Mouse (Mus musculus) megakaryocyte progenitor cell, adult 5-6 weeks (primary cell): ENCODE data around the gene Cacna2d1. TPM values are rescaled to one million over a fixed set of nuclear protein-coding genes. Genes with fewer than 3 reads are reported as not detected.

Experiments
- ATAC-seq: replicated peaks from 2 replicates; pipeline ENCODE4 v1.8.0; 2016; ENCODE audit warnings: mild to moderate bottlenecking, moderate TSS enrichment, inconsistent platforms; ENCODE audit not compliant: poor library complexity
- total RNA-seq, 2 experiments: library from RNA; stranded (forward) in 1 of 2; stranded (reverse) in 1 of 2; fragments of 157-497, 149-512 nt in 1 of 2; fragments of 200-1000 nt in 1 of 2; gene quantifications; 2 replicates each; pipeline versions ENCODE4 v1.2.3 to v1.2.4; 2015 to 2017

Gene Cacna2d1
- total RNA-seq, 2 experiments from 2014 or later: not detected

DNA sequence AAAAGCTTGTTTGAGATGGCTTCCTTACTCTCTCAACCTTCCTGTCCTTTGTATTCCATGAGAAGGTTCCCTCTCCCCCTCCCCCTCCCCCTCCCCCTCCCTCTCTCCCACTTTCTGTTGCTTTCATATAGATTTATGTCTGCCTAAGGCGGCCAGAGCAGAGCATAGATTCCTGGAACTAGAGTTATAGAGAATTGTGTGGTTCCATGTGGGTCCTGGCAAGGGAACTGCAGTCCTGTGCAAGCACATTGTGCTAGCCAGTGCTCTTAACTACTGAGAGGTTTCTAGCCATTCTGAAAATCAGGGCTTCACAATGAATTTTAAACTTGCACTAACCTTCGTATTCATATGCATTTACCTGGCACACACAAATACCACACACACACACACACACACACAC lies 202.3 kb downstream of the Cacna2d1 start:
- ATAC-seq: no peak

DNA sequence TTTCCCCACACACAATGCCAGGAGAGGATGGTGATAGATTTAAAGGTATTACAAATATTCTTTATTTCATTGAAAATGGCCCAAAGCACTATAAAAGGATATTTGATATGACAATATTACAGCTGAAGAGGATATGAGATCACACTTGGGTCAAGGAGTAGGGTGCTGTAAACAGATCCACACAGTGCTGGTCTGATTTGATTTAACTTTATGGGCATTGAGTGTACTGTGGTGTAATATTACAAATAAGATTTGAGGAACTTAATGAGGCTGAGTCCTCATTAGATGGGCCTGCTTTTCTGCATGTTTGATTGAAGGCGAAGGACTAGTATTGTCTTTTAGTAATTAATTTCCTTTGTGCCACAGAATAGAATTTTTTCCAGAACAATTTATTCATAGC lies 212.1 kb downstream of the Cacna2d1 start:
- no peak for ATAC-seq

DNA sequence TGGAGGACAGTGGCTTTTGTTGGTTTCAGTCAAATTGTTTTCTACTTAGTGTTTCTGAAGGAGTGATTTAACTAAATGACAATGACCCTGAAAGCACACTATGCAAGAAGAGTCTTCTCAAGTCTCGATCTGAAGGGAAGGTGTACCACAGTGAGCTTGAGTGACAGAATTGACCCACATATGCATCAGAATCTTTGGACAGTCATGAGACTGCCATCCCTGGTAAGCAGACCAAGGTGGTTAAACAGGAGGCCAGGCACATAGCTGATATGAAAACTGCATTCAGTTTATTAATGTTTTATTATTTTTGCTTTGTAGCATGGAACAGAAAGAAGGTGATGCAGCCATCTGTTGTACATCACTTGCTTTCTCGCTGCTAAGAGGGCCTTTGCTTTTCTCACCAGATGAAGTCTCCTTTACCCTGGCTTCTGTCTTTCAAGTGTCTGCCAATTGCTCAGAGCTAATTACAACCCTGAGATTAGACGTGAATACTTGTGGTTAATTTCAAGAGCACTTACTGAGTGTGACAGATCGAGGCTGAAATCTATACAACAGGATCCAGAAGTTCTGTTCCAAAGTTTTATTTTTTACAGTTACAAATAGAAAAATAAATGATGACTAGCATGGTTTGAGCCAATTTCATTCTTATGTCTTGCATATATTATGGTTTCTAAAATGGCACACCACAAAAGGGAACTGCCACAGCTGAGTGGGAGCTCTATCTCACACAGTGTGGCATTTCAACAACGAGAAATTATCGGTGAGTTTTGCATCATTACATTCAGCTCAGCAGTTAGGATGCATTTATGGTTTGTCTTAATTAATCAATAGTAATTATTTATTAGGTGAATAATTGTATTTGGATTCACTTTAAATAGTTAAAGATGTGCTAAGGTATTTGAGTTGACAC lies 221.1 kb downstream of the Cacna2d1 start:
- ATAC-seq: no peak

DNA sequence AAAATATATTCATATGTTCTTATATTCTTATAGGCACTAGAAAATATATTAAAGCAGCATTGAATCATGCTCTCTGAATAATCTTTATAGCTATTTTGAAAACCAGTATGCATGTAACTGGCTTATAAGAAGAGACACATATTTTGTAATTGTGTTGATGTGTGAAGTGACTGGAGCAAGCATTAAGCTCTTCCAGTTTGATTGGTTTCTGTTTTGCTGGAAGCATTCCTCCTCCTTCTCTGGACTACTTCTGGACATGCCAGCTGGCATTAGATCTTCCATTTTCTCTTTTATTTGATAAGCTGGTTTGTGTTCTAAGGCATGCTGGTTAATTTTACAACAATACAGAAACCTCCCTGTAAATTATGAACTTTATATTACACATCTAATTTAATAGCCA lies 228.8 kb downstream of the Cacna2d1 start:
- no peak for ATAC-seq

DNA sequence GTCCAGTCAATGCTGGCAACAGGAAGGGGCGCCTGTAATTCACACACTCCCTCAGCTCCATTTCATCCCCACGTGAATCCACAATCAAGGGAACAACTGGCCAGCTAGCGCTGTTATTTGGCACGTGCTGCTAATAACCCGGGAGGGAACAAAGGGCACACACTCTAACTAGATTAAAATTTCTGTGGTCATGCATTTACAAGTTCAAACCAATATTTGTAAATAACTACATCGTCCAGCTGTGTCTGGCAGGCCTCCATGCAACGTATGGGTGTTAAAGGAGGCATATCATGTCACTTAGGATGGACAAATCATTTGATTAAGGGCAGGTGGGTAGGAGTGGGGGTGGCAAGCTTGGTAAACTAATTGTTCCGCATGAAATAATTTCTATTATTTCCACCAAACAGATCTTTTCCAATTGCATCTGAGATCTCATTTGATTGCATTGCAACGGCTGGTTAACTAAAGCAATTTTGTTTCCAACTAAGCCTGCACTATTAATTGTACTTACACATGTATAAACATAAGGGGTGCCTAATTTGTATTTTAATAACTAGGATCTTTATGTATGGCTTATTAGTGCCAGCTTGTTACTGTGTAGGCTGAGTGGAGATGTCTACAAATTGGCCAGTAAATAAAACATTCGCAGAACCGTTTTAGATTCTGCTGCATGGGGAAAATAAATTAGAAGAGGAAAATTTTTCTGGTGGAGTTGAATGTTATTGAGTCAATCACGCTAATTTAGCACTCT lies 231.8 kb downstream of the Cacna2d1 start:
- no peak for ATAC-seq

DNA sequence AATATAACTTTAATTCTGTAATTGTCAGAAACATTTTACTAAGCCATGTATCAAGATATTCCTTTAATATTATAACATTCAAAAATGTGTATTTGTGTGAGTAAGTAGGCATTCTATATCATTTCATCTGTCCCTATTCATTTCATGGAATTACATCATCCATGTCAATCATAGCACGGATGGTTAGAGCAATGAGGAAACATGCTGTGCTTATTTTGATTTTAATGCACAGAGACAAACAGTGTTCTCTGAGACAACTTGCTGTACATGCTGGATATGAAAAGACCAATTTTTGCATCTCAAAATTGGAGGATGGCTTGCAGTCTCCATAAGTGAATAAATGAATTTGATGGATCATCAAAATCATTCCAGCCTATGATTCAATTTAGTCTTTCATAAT lies 232.4 kb downstream of the Cacna2d1 start:
- ATAC-seq: no peak

DNA sequence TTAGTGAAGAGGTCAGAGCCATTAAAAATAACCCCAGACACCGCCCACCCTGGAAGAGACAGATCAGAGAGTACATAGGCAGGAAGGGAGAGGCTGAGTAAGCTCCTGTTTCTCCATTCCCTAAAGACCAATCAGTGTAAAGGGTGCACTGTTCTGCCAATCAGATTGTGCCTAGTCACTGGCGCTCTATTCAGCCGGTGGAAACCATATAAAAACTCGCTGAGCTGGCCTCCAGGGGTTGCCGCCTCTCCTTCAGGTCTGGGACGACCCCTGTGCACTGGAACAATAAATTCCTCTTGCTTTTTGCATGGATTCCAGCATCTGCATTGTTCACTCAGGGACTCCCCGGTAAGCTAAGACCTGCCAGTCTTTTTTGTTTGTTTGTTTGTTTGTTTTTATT lies 246.6 kb downstream of the Cacna2d1 start:
- no peak for ATAC-seq

DNA sequence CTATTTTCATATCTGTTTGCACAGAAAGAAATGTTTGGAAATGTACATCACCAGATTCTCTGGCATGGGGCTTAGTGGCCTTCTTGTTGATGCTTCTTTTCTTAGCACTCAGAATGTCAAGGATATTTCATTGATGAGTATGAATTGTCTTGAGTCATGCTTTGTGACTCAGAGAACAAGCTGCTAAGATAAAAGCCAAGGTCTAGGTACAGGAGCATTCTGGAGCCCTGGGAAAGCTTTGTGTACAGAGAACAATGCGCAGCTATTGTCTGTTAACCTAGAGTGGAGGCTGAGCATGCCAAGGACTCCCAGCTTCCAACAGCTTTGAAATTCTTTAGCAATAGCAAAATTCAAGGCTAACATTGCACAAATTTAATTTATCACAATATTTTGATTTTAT lies 249.6 kb downstream of the Cacna2d1 start:
- no peak for ATAC-seq

DNA sequence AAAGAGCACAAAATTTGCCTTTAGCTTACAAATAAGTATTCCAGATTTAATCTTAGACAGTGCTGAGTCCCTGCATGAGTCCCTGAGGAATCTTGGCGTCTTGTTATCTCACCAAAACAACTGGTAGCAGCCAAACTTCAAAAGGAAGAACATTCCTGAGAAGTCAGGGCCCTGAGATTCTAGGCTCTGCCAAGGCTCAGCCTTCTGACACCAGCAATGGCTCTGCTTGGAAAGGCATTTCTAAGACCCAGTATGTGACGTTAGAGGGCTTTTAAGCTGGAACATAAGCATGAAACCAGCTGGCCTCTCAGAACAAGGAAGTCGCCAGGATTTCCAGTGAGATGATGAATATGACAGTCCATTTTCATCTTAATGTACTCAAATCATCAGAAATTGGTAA lies 253.4 kb downstream of the Cacna2d1 start:
- ATAC-seq: no peak

DNA sequence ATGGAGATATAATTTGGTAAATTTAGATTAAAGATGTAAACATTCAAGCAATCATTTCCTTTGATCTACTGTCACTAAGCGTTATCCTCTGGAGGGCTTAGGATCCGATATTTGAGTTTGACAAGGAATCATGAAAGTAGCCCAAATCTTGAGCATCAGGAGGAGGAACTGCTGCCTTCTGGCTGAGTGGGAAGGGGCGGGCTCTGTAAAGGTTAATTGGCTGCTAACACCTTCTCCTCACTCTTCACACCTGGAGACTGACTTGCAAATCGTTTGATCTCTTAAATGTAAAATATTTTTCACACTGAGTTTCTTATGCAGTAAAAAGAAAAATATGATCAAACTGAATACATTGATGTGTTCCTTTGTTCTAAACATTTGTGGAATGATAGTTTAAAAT lies 255.4 kb downstream of the Cacna2d1 start:
- no peak for ATAC-seq

DNA sequence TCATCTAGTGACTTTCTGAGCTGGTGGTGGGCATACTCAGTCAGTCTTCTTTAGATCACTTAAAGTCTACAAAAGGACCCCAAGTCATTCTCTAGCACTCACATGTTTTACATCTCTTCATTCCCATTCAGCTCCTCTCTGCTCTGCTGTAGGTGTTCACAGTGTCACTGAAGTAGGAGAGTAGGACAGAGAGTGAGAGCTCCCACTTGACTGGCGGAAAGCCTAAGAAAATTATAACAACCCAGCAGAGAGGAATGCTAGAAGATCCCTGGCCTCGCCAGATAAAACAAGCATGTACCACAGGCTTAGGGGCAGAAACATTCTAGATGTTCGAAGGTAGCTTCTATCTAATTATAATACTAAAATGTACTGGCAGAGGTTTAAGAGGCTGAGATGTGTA lies 256.7 kb downstream of the Cacna2d1 start:
- no peak for ATAC-seq

DNA sequence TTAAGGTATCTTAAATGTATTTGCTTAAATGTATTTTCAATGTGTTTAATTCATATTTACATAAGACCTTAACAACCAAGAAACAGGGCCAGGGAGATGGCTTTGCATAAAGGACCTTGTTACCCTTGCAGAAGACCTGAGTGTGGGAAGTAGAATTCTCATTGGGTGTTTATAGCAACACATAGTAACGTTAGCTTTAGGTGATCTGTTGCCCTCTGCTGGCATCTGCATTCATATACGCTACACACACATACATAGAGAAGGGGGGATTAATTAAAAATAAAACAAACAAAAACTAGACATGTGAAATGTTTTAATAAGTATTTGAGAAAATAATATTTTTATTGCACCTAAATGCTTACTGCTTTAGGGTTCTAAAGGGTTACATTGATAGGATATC lies 265.3 kb downstream of the Cacna2d1 start:
- peak; percentile 55 for ATAC-seq

DNA sequence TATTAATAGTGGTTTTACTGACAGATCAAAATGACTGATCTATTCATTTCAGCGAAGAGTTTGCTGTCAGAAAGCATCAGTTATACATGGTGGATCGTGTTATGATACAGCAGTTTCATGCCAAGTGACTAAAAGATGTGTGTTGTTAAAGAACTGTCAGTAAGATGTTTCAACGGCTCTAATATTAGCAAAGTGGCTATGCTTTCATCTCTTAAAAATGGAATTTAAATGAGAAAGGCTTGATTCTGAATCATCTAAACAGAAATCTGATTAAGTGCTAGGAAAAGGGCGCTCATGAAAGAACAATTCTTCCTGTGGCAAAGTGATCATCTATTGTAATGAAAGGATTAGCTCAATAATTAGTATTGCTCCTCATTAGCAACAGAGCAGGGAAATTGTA lies 287.5 kb downstream of the Cacna2d1 start:
- no peak for ATAC-seq

DNA sequence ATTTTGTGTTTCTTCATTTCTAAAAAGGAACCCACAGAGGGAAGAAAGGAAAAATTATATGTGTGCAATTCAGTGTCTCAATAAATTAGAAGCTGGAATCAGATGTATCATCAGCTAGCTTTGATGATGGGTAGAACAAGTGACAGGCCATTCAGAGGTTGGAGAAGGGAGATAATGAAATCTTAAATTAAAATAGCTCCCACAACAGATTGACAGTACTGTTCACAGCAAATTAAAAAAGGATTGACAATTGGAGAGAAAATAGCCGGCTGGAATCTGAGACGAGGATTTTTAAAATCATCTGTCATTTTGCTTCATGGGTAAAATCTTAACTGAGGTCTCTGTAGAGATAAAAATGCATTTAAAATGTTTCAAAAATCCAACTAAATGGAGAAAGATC lies 290.9 kb downstream of the Cacna2d1 start:
- no peak for ATAC-seq

DNA sequence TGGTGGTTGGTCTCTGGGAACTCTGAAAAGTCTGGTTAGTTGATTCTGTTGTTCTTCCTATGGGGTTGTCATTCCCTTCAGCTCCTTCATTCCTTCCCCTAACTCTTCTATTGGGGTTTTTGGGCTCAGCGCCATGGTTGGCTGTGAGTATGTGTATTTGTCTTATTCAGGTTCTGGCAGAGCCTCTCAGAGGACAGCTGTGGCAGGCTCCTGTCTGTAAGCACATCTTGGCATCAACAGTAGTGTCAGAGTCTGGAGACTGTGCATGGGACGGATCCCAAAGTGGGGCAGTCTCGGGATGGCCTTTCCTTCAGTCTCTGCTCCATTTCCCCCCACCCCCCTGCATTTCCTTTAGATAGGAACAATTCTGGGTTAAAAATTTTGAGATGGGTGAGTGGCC lies 294.9 kb downstream of the Cacna2d1 start:
- no peak for ATAC-seq

DNA sequence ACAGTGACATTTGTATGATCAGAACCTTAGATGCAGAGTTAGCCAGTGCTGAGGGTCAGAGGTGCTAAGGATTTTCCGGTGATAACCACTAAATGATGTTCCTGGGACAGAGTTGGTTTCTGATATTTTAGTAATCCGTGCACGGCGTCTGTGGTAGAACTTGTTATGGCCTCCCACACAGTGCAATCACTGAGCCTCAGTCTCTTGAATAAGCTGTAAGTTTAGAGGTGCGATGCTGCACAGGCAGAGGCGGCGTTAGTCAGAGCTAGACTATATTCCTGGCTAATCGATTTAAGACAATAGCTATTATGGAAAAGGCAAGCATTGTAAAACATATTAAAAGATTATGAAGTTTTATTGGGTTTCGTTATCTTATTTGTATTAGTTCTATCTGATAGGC lies 297.0 kb downstream of the Cacna2d1 start:
- ATAC-seq: no peak

DNA sequence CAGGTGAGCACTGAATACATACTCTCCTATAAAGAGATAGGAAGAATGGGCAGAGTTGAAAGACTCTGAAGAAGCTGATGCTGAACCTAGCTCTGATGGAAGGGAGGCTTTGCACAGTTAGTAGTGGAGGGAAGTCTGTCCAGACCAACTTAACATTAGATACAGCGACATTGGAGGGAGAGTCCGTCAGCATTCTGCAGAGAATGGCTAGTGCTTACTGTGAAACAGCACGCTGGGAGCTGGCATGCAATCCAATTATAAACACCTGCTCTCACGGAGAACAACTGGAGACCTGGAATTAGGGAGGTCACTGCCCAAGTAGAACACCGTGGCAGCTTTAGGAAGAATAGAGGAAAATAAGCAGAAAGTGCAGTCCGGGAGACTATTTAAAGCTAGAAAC lies 300.4 kb downstream of the Cacna2d1 start:
- ATAC-seq: no peak

DNA sequence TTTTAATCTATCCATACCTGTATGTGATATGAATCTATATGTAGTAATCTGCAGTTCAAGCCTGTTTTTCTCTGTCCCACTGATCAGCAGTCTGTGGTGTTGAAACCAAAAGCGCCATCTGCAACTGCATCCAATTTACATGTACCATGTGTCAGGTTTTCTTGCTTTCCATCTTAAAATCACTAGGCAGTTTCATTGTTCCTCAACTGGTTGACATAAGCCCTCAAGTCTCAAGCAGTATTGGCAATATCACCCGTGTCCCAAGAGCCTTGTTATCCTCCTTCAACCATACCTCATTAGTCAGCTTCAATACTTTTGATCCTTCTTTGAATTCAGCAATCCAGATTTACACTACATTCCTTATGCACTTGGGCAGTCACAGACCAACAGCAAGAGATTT lies 301.4 kb downstream of the Cacna2d1 start:
- ATAC-seq: no peak

DNA sequence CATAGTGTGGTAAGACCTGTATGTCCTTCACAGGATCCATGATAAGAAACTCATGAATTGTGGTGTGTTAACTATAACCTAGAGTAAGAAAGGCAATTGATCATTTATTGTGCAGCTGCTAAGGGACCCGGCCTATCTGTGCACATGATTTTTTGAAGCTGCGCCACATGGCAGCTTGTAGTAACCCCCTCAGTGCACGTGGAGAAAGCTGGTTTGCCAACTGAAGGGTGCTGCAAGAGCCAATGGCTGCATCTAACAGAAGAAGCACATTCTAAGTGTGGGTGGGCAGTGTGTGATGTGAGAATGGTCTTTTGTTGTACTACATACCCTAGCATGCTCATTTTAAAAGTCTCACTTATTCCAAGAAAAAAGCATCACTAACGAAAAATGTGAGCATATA lies 302.1 kb downstream of the Cacna2d1 start:
- no peak for ATAC-seq

DNA sequence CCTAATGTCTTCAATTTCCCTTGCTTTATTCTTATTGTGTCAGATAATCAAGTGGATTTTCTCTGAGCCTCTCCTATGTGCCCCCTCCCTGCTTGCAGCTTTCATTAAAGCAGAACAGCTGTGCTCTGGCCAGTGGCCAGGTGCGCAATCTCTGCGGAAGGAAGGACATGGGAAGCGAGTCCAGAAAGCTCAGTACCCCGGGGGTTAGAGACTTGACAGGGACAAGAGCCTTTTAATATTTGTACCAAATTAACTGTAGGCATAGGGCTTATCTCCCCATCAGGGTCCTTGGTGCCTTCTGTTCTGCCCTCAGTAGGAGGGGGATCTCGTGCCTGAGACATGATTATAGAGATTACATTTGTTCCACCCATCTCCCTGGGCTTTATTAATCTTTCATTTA lies 303.5 kb downstream of the Cacna2d1 start:
- ATAC-seq: no peak

DNA sequence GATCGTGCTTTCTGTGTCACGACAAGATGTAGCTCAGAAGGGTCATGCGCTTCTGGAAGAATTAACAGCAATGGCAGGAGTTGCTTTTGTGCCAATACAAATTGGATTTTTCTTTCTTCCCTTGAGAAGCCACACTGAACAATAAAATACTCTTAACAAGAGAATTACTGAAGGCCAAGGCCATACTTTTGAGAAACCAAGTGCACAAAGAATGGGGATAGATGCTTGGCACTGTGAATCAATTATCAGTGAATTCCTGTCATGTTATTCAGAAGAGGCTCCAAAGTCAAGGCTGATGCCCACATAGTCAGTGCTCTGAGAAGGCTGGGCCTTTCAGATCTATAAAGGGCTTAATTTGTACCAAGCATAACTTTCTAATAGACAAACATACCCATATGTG lies 305.8 kb downstream of the Cacna2d1 start:
- ATAC-seq: no peak

DNA sequence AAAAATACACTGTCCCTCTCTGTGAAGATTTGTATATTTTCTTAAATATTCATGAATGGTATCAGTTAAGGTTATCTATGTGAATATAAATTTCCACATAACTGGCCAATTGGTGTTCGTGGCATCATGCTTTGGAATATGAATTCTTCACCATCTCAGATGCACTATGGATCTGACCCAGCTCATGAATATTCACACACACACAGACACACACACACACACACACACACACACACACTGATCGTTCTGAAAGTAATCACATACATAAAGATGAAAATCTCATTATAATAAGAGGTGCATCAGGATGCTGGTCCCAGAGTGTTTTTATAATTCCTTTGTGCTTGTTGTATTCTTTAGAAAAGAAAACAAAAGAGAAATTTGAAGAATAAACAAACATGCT lies 309.1 kb downstream of the Cacna2d1 start:
- ATAC-seq: no peak
